Mouse (Mus musculus) 416B (cell line): ENCODE data around the gene Irf2.
A peak's percentile ranks its signal among the peaks of the same experiment; 100 is the strongest.

Experiments
- DNase-seq: peaks from one replicate; pipeline ENCODE4 v3.0.0; 2011; ENCODE audit warnings: low read depth

Gene Irf2

DNA sequence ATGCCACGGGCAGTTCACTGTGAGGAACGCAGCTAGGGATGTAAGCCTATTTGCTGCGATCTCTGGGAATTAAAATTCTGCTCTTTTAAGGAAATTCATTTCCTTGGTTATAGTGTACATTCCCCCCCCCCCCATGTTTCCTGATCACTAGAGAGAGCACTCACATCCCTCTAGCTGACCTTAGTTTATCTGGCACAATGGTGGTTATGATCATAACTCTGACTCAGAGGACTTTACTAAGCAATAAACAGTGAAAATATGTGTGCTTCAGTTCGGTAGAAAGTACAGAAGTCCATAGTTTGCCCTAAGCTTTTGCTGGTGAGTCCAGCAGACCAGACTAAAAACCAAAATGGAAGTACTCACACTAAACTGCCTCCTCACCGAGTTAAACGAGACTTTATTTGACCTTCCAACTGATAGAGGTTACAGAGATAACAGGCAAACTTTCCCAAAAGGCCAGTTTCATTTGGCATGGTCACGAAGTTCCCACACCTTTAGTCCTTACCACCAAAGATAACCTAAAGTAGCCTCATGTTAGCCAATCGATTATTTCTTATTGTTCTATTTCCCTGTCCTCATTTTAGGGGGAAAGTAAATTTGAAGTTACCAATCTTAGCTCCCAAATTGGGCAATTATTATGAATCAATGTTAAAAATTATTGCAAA is 142.4 kb downstream of the Irf2 start:
- DNase-seq = no peak

DNA sequence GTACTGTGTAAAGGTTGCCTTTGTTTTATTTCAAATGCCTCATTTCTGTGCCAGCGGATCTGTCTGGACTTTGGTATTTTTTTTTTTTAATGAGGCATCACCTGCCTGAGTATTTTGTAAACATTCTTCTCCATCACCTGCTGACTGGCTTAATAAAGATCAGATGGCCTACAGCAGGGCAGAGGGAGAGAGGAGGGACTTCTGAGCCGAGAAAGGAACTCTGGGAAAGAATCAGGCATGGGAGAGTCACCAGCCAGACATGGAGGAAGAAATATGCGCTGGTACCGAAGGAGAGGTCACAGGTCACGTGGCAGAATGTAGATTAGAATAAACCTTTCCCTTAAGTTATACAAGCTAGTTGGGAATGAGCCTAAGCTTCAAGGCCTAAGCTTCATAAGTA is 143.2 kb downstream of the Irf2 start:
- DNase-seq = no peak

DNA sequence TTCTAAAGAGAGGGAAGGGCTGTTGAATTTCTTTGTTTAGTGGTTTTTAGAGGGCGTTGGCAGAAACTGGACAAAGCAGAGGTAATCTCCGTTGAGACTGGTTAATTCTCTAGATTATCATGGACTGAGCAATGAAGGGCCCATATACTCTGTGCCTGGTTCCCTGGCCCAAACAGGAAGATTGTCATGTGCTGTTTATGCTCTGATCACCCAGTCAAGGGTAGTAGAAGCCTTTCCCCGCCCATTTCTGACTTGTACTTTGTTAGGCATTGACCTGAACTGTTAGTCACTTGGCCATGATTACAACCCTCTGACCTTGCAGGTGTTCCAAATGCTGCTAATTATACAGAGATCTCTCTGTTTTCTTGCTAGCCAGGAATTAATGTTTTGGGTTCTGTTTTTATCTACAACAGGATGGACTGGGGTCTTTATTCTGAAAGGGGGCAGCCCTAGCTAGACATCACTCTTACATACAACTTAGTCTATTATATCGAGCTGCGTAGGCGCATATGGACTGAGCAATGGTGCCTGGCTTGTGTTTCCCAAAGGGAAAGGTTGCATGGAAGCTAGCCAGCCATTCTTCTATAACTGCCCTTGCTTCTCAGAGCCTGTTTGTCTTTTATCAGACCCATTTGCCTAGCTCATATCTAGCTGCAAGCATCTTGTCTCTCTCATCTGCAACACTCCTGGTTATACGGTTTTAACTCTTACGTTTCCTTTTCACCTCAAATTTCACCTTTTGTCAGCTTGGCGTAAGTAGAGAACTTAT is 143.9 kb downstream of the Irf2 start:
- no peak for DNase-seq

DNA sequence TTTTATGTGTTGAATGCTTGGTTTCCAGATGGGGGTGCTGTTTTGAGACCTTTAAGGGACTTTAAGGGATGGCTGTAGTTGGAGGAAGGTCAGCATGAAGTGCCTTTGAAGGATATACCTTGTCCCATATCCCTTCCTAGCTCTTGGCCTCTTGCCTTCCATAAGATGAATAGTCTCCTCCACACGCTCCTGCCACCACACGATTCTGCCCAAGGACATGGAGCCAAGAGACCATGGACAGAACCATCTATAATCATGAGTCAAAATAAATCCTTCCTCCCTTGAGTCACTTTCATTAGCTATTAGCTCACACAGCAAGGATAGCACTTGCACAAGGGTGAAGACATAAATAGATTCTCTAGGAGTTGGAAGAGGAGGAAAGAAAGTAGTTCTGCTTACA is 146.3 kb downstream of the Irf2 start:
- DNase-seq = no peak

DNA sequence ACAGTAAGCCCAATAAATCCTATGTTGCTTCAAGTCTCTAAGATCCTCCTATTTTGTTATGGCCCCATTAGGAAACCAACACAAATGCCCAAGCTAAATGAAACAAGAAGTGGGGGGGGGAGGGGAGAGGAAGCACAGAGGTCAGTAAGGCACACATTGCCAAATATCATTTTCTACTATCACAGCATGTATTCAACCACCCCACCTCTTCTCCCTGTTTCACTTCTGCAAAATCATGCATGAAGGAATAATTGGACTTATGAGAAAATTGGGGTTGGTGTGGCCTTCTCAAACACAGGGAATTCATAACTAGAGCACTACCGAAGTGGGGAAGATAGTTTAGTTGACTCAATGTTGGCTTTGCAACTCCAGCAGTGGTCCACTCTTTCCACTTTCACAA is 146.7 kb downstream of the Irf2 start:
- peak; percentile 50 for DNase-seq

DNA sequence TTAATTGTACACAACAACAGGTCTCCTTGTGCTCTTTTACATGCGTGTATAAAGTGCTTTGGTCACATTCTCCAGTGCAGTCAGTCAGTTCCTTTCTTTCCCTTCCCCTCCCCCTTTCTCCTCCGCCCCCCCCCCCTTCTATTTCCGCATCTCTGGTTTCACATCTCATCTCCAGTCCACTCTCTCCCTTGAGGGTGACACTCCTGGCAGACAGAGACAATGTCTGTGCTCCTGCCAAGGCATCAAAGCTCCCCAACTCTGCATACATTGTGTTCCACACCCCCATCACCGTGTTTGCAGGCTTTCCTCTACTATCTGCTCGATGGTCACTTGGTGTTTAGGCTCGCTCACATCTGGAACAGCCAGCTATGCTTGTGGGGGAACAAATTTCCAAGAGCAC is 147.9 kb downstream of the Irf2 start:
- no peak for DNase-seq

DNA sequence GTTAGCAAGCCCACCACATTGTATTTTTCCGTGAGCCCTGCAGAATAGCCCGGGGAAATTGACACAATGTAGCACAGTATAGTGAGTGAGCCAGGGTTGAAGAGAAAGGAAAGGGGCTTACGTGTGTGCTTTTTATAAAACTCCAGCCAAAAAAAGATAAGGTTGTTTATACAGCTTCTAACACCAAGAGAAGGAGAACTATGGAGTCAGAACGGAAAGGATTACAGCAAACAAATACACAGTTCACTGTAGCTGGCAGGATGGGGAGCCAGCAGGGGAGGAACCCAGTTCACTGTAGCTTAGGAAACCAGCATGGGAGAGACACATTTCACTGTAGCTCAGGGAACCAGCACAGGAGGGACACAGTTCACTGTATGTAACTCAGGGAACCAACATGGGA is 149.0 kb downstream of the Irf2 start:
- no peak for DNase-seq

DNA sequence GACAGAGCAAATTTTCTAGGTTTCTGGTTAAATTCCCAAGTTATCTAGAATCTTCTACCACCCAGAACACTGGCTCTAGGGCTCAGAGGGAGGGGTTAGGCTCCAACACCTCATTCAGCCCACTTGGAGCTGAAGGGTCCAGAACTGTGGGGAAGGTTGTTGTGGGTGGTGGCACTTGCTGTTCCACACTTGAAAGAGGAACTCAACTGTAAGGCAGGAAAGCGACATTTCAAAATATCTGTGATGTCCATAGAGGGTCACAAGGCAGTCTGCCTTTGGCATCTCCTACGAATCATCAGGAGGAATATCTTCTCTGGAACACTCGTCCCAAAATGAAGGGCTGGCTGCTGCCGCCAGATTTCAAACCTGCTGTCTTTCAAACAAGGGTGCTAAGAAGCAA is 150.7 kb downstream of the Irf2 start:
- peak; percentile 26 for DNase-seq

DNA sequence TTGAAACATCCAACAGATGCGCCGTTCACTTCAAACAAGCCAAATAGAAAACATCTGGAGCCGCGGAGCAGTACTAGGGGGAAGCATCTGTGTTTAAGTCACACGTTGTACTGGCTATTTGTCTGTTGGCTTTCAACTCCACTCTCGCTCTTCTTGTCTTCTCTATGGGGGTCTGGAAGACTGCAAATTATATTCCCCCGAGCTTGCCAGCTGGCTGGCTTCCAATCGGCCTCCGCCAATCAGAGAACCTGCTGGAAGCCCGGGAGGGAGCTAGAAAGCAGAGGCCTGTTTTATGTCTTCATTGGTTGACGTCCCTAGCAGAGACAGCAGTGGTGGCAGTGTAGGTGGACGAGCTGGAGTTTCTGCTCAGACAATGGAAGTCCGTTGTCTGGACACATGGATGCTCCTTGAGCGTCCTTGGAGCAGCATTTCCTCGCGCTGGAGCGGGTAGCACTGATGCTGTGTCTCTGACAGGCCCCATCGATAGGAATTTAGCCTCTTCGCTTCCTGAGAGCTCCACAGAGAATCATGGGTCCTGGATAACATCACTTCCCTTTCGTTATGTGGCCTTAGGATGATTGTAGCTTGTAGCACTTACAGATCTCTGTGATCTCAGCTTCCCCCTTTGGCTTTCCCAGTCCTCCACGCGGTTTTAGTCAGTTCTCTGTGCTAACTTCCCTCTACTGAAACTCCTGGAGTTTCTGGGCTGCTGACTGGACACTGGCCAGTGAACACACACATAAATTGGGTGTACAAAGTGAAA is 153.2 kb downstream of the Irf2 start:
- DNase-seq = no peak

DNA sequence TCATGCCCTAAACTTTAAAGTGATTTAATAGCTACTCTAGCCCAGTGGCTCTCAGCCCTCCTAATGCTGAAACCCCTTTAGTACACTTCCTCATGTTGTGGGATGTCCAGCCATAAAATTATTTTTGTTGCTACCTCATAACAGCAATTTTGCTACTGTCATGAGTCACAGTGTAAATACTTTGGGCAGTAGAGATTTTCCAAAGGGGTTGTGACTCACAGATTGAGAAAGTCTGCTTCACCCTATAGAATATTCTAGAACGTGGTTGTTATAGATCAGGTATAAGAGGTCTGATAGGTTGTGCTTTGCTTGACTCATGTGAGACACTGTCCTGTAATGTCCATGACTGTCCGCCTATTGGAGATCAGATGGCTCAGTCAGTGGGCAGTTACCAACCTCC is 154.9 kb downstream of the Irf2 start:
- DNase-seq = peak; percentile 61

DNA sequence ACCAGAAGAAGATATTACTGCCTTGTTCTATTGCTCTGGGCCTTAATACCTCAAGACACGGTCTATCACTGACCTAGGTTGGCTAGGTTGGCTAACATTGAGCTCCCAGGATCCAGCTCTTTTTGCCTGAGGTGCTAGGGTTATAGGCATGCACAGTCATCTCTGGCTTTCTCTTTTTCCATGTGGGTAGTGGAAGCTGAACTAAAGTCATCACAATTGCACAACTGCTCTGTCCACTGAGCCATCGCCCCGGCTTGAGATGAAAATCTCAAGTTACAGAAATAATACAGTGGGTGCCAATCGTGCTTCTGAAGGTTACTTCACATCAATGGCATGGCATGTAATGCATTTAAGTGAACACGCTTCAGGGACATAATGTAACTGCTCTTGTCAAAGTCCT is 156.5 kb downstream of the Irf2 start:
- peak; percentile 31 for DNase-seq

DNA sequence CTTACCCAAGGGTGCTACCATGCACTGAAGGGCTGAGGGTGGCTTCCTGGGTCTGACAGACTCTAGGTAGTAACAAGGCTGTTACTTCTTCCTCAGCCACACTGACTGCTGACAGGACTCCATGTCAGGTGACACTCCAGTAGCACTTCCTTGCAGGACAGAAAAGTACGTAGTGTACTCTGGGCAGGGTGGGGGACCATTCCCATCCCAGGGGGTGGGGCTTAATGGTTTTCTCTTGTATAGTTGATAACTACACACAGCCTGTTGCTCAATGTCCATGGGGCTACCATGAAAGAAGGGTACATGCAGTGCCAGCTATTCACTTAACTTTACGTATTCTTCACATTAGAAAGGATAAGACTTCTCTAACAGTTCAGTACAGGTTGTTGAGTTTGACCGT is 157.2 kb downstream of the Irf2 start:
- no peak for DNase-seq
